Comparison of ENCODE assay signal across 8 mouse cellular contexts in the genomic region with DNA sequence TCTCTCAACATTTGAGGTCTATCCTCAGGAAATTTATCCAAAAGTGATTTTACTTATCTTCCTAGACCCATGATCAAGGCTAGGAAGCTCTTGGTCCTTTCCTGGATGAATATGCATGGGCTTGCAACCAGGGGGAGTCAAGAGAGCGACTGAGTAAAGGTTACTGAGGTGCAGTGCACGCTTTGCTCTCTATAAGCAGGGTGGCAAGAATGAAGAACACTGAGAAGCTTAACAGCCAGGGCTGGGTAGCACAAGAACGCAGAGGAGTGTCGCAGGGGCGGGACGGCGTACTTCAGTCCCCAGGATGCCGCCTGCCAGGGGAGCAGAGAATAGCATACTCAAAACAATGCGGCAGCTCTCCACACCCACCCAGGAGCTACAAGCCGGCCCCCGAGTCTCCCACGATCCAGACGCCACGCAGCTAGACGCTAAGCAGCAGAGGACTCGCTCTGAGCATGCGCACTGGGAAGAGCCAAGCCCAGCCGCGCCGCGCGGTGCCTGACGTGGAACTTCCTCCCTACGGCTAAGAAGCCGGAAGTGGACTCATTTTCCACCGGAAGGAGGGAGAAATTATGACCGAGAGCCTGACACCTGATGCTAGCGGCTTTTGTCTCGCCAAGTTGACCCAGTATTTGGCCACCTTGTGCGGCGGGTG. TPM values are rescaled to one million over a fixed set of nuclear protein-coding genes. Genes with fewer than 3 reads are reported as not detected.
DNase-seq lines count a peak whose midpoint lies in the region; ATAC-seq lines count a peak whose summit lies in the region.

No protein-coding gene starts in this region.

- peaks cover 2 to 10% of the 10 kb centered on the region in 2 experiments for H3K4me1 ChIP-seq in heart, embryonic 14.5 days (ENCODE audit: control insufficient read depth in 2 of 2, insufficient read depth in 2 of 2, low read length in 2 of 2)
- H3K4me1 ChIP-seq in liver, embryonic 13.5 days (replicated peaks): peaks cover 29% of the 10 kb centered on the region
- peaks cover 17% of the 10 kb centered on the region for H3K4me1 ChIP-seq in stomach, embryonic 16.5 days (ENCODE audit: control insufficient read depth, insufficient read depth, low read length)

- peak; percentile 96 for DNase-seq in CD4-positive helper T cell, adult 2 months (ENCODE audit: low read depth, low spot score)
- DNase-seq in brain, embryonic 18.5 days (ENCODE audit: low read depth, low spot score): peak; percentile 90
- DNase-seq in kidney, postnatal 14 days: peak; percentile 92
- peak; percentile 72 for DNase-seq in liver, embryonic 13.5 days
- peak; percentile 97 for DNase-seq in neural tube, embryonic 10.5 days (ENCODE audit: extremely low spot score, low spot score)

- H3K4me2 ChIP-seq in heart, embryonic 14.5 days (ENCODE audit: low read length): peak overlapping the region; percentile 82
- H3K4me2 ChIP-seq in liver, embryonic 13.5 days: peak overlapping the region; percentile 88
- H3K4me2 ChIP-seq in stomach, embryonic 16.5 days (ENCODE audit: low read depth, low read length): peak overlapping the region; percentile 75

- under 1% methylated on average over 31 of the region's 31 CpGs for WGBS in heart, embryonic 14.5 days
- under 1% methylated on average over 31 of the region's 31 CpGs for WGBS in liver, embryonic 13.5 days (ENCODE audit: insufficient replicate concordance)
- WGBS in stomach, embryonic 16.5 days: under 1% methylated on average over 31 of the region's 31 CpGs

- H3K9me3 ChIP-seq in heart, embryonic 14.5 days (ENCODE audit: control insufficient read depth, low read length): 0 out of 2 replicates have a peak, but pooled peaks cover 3% of the 10 kb centered on the region
- H3K9me3 ChIP-seq in liver, embryonic 13.5 days (replicated peaks): no peaks in the 10 kb centered on the region
- no peaks in the 10 kb centered on the region for H3K9me3 ChIP-seq in stomach, embryonic 16.5 days (replicated peaks; ENCODE audit: control insufficient read depth, low read length)

- peak overlapping the region; percentile 83 for H3K9ac ChIP-seq in heart, embryonic 14.5 days (ENCODE audit: low read length)
- peak overlapping the region; percentile 81 for H3K9ac ChIP-seq in liver, embryonic 13.5 days
- H3K9ac ChIP-seq in stomach, embryonic 16.5 days (ENCODE audit: low read length): peak overlapping the region; percentile 76

- peak; percentile 99 for ATAC-seq in erythroid progenitor cell, adult 5-6 weeks (replicated peaks; ENCODE audit: low FRiP score, poor library complexity, severe bottlenecking)
- peak; percentile 91 for ATAC-seq in heart, embryonic 14.5 days (ENCODE audit: insufficient number of reproducible peaks, insufficient read depth, low FRiP score, low read depth)
- peak; percentile 96 for ATAC-seq in liver, embryonic 13.5 days (ENCODE audit: low read depth)
- peak; percentile 98 for ATAC-seq in stomach, embryonic 16.5 days (ENCODE audit: insufficient read depth, low FRiP score)

- peak overlapping the region; percentile 83 to 95 for H3K27ac ChIP-seq in heart, embryonic 14.5 days (replicated peaks in 1 of 2; ENCODE audit: control insufficient read depth in 1 of 2, insufficient read depth in 1 of 2, low read depth in 2 of 2, low read length in 2 of 2)
- H3K27ac ChIP-seq in liver, embryonic 13.5 days: peak overlapping the region; percentile 73
- H3K27ac ChIP-seq in stomach, embryonic 16.5 days (ENCODE audit: low read length): peak overlapping the region; percentile 91

- no peaks in the 10 kb centered on the region for H3K27me3 ChIP-seq in heart, embryonic 14.5 days (ENCODE audit: control insufficient read depth, insufficient read depth, low read length)
- 0 out of 2 replicates have a peak, but pooled peaks cover 6% of the 10 kb centered on the region for H3K27me3 ChIP-seq in liver, embryonic 13.5 days
- no peaks in the 10 kb centered on the region for H3K27me3 ChIP-seq in stomach, embryonic 16.5 days (ENCODE audit: control insufficient read depth, insufficient read depth, low read length)

- H3K36me3 ChIP-seq in heart, embryonic 14.5 days (ENCODE audit: control insufficient read depth, insufficient read depth, low read length): peaks cover 30% of the 10 kb centered on the region
- peaks cover 24% of the 10 kb centered on the region for H3K36me3 ChIP-seq in liver, embryonic 13.5 days
- H3K36me3 ChIP-seq in stomach, embryonic 16.5 days (ENCODE audit: control insufficient read depth, insufficient read depth, low read length): 0 out of 2 replicates have a peak, but pooled peaks cover 5% of the 10 kb centered on the region

- peak overlapping the region; percentile 66 to 87 for H3K4me3 ChIP-seq in heart, embryonic 14.5 days (ENCODE audit: control insufficient read depth in 1 of 2, insufficient read depth in 1 of 2, low read depth in 1 of 2, low read length in 2 of 2)
- peak overlapping the region; percentile 75 for H3K4me3 ChIP-seq in liver, embryonic 13.5 days (replicated peaks)
- peak overlapping the region; percentile 59 for H3K4me3 ChIP-seq in stomach, embryonic 16.5 days (replicated peaks; ENCODE audit: low read length)

RNA-seq across cellular contexts. Expression of a gene that starts 25.1 kb away (rescaled TPM):
- not detected in 2 replicates for total RNA-seq in erythroid progenitor cell, adult 5-6 weeks (2015; ENCODE audit: low replicate concordance)
- not detected in 2 replicates for total RNA-seq in erythroid progenitor cell, adult 5-6 weeks (2017; ENCODE audit: low replicate concordance)
- not detected in 2 replicates for polyA plus RNA-seq in heart, embryonic 14.5 days (2014; fragmentation: Nextera tagmentation; extraction: Ambion mirVana)
- polyA plus RNA-seq in liver, embryonic 13.5 days (2015; fragmentation: Nextera tagmentation; extraction: Ambion mirVana): not detected in 2 replicates
- polyA plus RNA-seq in stomach, embryonic 16.5 days (2015; fragmentation: Nextera tagmentation; extraction: Ambion mirVana): not detected in 2 replicates

RNA-seq across cellular contexts. Expression of a gene that starts 29.4 kb away (rescaled TPM):
- not detected in 2 replicates for total RNA-seq in erythroid progenitor cell, adult 5-6 weeks (2015; ENCODE audit: low replicate concordance)
- total RNA-seq in erythroid progenitor cell, adult 5-6 weeks (2017; ENCODE audit: low replicate concordance): not detected in 2 replicates
- polyA plus RNA-seq in heart, embryonic 14.5 days (2014; fragmentation: Nextera tagmentation; extraction: Ambion mirVana): 1.5 and 3.5 TPM in 2 replicates
- polyA plus RNA-seq in liver, embryonic 13.5 days (2015; fragmentation: Nextera tagmentation; extraction: Ambion mirVana): 0.21 and 0.24 TPM in 2 replicates
- 4.9 and 5.4 TPM in 2 replicates for polyA plus RNA-seq in stomach, embryonic 16.5 days (2015; fragmentation: Nextera tagmentation; extraction: Ambion mirVana)

RNA-seq across cellular contexts. Expression of a gene that starts 43.6 kb away (rescaled TPM):
- 0.84 and 1.1 TPM in 2 replicates for total RNA-seq in erythroid progenitor cell, adult 5-6 weeks (2015; ENCODE audit: low replicate concordance)
- total RNA-seq in erythroid progenitor cell, adult 5-6 weeks (2017; ENCODE audit: low replicate concordance): 0.51 TPM in 1 of 2 replicates, not detected in the other
- polyA plus RNA-seq in heart, embryonic 14.5 days (2014; fragmentation: Nextera tagmentation; extraction: Ambion mirVana): 60.6 and 68.0 TPM in 2 replicates
- polyA plus RNA-seq in liver, embryonic 13.5 days (2015; fragmentation: Nextera tagmentation; extraction: Ambion mirVana): 0.06 and 0.15 TPM in 2 replicates
- 0.09 and 2.4 TPM in 2 replicates for polyA plus RNA-seq in stomach, embryonic 16.5 days (2015; fragmentation: Nextera tagmentation; extraction: Ambion mirVana)

RNA-seq across cellular contexts. Expression of a gene that starts 47.9 kb away (rescaled TPM):
- 9.7 and 12.2 TPM in 2 replicates for total RNA-seq in erythroid progenitor cell, adult 5-6 weeks (2015; ENCODE audit: low replicate concordance)
- 13.3 and 16.6 TPM in 2 replicates for total RNA-seq in erythroid progenitor cell, adult 5-6 weeks (2017; ENCODE audit: low replicate concordance)
- 7.7 and 9.5 TPM in 2 replicates for polyA plus RNA-seq in heart, embryonic 14.5 days (2014; fragmentation: Nextera tagmentation; extraction: Ambion mirVana)
- 4.0 and 4.5 TPM in 2 replicates for polyA plus RNA-seq in liver, embryonic 13.5 days (2015; fragmentation: Nextera tagmentation; extraction: Ambion mirVana)
- 1.1 and 1.4 TPM in 2 replicates for polyA plus RNA-seq in stomach, embryonic 16.5 days (2015; fragmentation: Nextera tagmentation; extraction: Ambion mirVana)

Comparison
In these comparisons a context has a peak if more than half of its experiments do, and no peak if none do; other contexts are left out.
1. Peak in every context shown above with its lines: DNase-seq, ATAC-seq, H3K4me3 ChIP-seq and H3K27ac ChIP-seq.
2. RNA of a gene that starts 43.6 kb away (polyA plus RNA-seq): 60.6 to 68.0 TPM in heart, embryonic 14.5 days; 0.09 to 2.4 TPM in stomach, embryonic 16.5 days and 0.06 to 0.15 TPM in liver, embryonic 13.5 days; every median in the first group is over 10 times any median in the second.